ENCODE assay signal across 8 mouse cellular contexts in genomic region chr11:117963872-117964271, GRCm38 (mm10). TPM values are rescaled to one million over a fixed set of nuclear protein-coding genes. Genes with fewer than 3 reads are reported as not detected.
DNase-seq lines count a peak whose midpoint lies in the region; ATAC-seq and TF ChIP-seq lines count a peak whose summit lies in the region.

No protein-coding gene starts in this region.

- no peak for ATAC-seq in kidney, postnatal 0 days (replicated peaks; ENCODE audit: low FRiP score, low read depth)
- ATAC-seq in hindbrain, embryonic 16.5 days, result no peak

- H3K4me1 ChIP-seq in kidney, postnatal 0 days (replicated peaks; ENCODE audit: insufficient read depth, low read length), result peaks cover 46% of the 10 kb centered on the region
- H3K4me1 ChIP-seq in brown adipose tissue, adult 24 weeks (ENCODE audit: control insufficient read depth, insufficient read depth, insufficient read length, low read length), result peaks cover 39% of the 10 kb centered on the region
- peaks cover 60% of the 10 kb centered on the region for H3K4me1 ChIP-seq in hindbrain, embryonic 16.5 days (ENCODE audit: control insufficient read depth, insufficient read depth, low read depth, low read length)

- H3K36me3 ChIP-seq in kidney, postnatal 0 days (ENCODE audit: insufficient read depth, low read length), result no peaks in the 10 kb centered on the region
- no peaks in the 10 kb centered on the region for H3K36me3 ChIP-seq in hindbrain, embryonic 16.5 days (ENCODE audit: control insufficient read depth, insufficient read depth, low read length)
- H3K36me3 ChIP-seq in myocyte (ENCODE audit: control insufficient read depth, insufficient read depth), result peaks cover 7% of the 10 kb centered on the region

- 2% methylated on average over 9 of the region's 9 CpGs for WGBS in kidney, postnatal 0 days
- 2% methylated on average over 9 of the region's 9 CpGs for WGBS in hindbrain, embryonic 16.5 days

- no peak for TF ChIP-seq POLR2A in myocyte (IDR thresholded peaks at IDR 0.05; ENCODE audit: insufficient read length, low read depth)

- H3K4me3 ChIP-seq in kidney, postnatal 0 days (replicated peaks; ENCODE audit: low read depth, low read length), result peak overlapping the region; percentile 10; the same call in 1 of the 2 replicates
- peak overlapping the region; percentile 55 for H3K4me3 ChIP-seq in brown adipose tissue, adult 24 weeks (ENCODE audit: insufficient read depth, low read depth, low read length)
- H3K4me3 ChIP-seq in hindbrain, embryonic 16.5 days (ENCODE audit: low read length), result peak overlapping the region; percentile 43
- peak overlapping the region; percentile 19 for H3K4me3 ChIP-seq in myocyte

- no peak for TF ChIP-seq CTCF in kidney, postnatal 0 days (IDR thresholded peaks at IDR 0.05; ENCODE audit: low read depth)

- no peak overlapping the region for H3K9ac ChIP-seq in kidney, postnatal 0 days (ENCODE audit: low read depth, low read length)
- H3K9ac ChIP-seq in hindbrain, embryonic 16.5 days (ENCODE audit: low read depth, low read length), result peak overlapping the region; percentile 55; the same call in 1 of the 2 replicates

- no peaks in the 10 kb centered on the region for H3K27me3 ChIP-seq in kidney, postnatal 0 days (ENCODE audit: insufficient read depth, low read length)
- H3K27me3 ChIP-seq in hindbrain, embryonic 16.5 days (replicated peaks; ENCODE audit: control insufficient read depth, insufficient read depth, low read length), result 0 out of 2 replicates have a peak, but pooled peaks cover 2% of the 10 kb centered on the region
- H3K27me3 ChIP-seq in myocyte (ENCODE audit: control insufficient read depth, insufficient read depth, insufficient read length), result no peaks in the 10 kb centered on the region

- H3K4me2 ChIP-seq in kidney, postnatal 0 days (ENCODE audit: low read length), result peak overlapping the region; percentile 66
- H3K4me2 ChIP-seq in hindbrain, embryonic 16.5 days (ENCODE audit: low read length), result peak overlapping the region; percentile 85
- peak overlapping the region; percentile 96 for H3K4me2 ChIP-seq in myocyte (ENCODE audit: low read depth)

- H3K9me3 ChIP-seq in kidney, postnatal 0 days (replicated peaks; ENCODE audit: low read length), result no peaks in the 10 kb centered on the region
- H3K9me3 ChIP-seq in hindbrain, embryonic 16.5 days (ENCODE audit: control insufficient read depth, low read length), result no peaks in the 10 kb centered on the region

- no peak overlapping the region for H3ac ChIP-seq in myocyte (ENCODE audit: control insufficient read depth, insufficient read length)

- H3K27ac ChIP-seq in kidney, postnatal 0 days, result peak overlapping the region; percentile 89
- H3K27ac ChIP-seq in brown adipose tissue, adult 24 weeks (replicated peaks; ENCODE audit: low read depth, low read length), result peak overlapping the region; percentile 90
- H3K27ac ChIP-seq in hindbrain, embryonic 16.5 days (ENCODE audit: low read depth, low read length), result peak overlapping the region; percentile 48; the same call in 1 of the 2 replicates

- H3K79me2 ChIP-seq in myocyte (ENCODE audit: control insufficient read depth, insufficient read depth), result peaks cover 32% of the 10 kb centered on the region

- DNase-seq in kidney, postnatal 0 days (ENCODE audit: low spot score), result peak; percentile 62
- no peak for DNase-seq in kidney, postnatal 10 days
- DNase-seq in cerebellum, adult 11-12 months, result no peak
- no peak for DNase-seq in spleen, postnatal 4 days (ENCODE audit: low spot score in 2 of 2)
- DNase-seq in ovary, postnatal 36 days (ENCODE audit: low spot score), result no peak

TF ChIP-seq in myocyte, 11 proteins besides CTCF, POLR2A, EP300 and RAD21:
- TF ChIP-seq TCF3 (IDR thresholded peaks at IDR 0.05; ENCODE audit: insufficient read length, low read depth), result no peak
- no peak for TF ChIP-seq REST (IDR thresholded peaks at IDR 0.05; ENCODE audit: insufficient read depth, insufficient read length)
- TF ChIP-seq MYOD1 (IDR thresholded peaks at IDR 0.05; ENCODE audit: control insufficient read depth in 1 of 3, insufficient read length in 2 of 3, low read depth in 2 of 3), result no peak
- no peak for TF ChIP-seq TCF12 (IDR thresholded peaks at IDR 0.05; ENCODE audit: insufficient read depth, poor library complexity, severe bottlenecking)
- TF ChIP-seq MYOG (IDR thresholded peaks at IDR 0.05; ENCODE audit: control insufficient read depth in 1 of 3, insufficient read depth in 1 of 3, insufficient read length in 2 of 3, low read depth in 2 of 3), result no peak
- TF ChIP-seq SRF (IDR thresholded peaks at IDR 0.05; ENCODE audit: control insufficient read depth, insufficient read length, low read depth), result no peak
- TF ChIP-seq E2F4 (IDR thresholded peaks at IDR 0.05; ENCODE audit: insufficient read depth), result no peak
- no peak for TF ChIP-seq MAX (IDR thresholded peaks at IDR 0.05; ENCODE audit: low read depth)
- no peak for TF ChIP-seq POLR2AphosphoS2 (IDR thresholded peaks at IDR 0.05; ENCODE audit: insufficient read length, low read depth)
- TF ChIP-seq USF1 (IDR thresholded peaks at IDR 0.05; ENCODE audit: low read depth), result no peak
TF ChIP-seq in myocyte: peak in this region for 0.

RNA-seq across cellular contexts. Expression of gene Socs3, which starts 6.0 kb away (rescaled TPM):
- 11.7 and 14.4 TPM in 2 replicates for polyA plus RNA-seq in kidney, postnatal 0 days (2015; fragmentation: Nextera tagmentation; extraction: Ambion mirVana)
- polyA plus RNA-seq in brown adipose tissue, adult 24 weeks (2012; ENCODE audit: insufficient read depth, insufficient read length, missing spikeins), result 2.5 and 6.6 TPM in 2 replicates
- 7.5 and 8.9 TPM in 2 replicates for polyA plus RNA-seq in hindbrain, embryonic 16.5 days (2015; fragmentation: Nextera tagmentation; extraction: Ambion mirVana)
- 27.3 TPM for polyA plus RNA-seq in myocyte (2012; fragmentation: generic; extraction: Trizol)

RNA-seq across cellular contexts. Expression of gene Pgs1, which starts 22.2 kb away (rescaled TPM):
- polyA plus RNA-seq in kidney, postnatal 0 days (2015; fragmentation: Nextera tagmentation; extraction: Ambion mirVana), result 29.6 and 32.0 TPM in 2 replicates
- polyA plus RNA-seq in brown adipose tissue, adult 24 weeks (2012; ENCODE audit: insufficient read depth, insufficient read length, missing spikeins), result 13.1 and 15.3 TPM in 2 replicates
- 67.3 and 68.4 TPM in 2 replicates for polyA plus RNA-seq in hindbrain, embryonic 16.5 days (2015; fragmentation: Nextera tagmentation; extraction: Ambion mirVana)
- polyA plus RNA-seq in myocyte (2012; fragmentation: generic; extraction: Trizol), result 61.6 TPM
